Mouse (Mus musculus): ENCODE data around the gene Mob3a. TPM values are rescaled to one million over a fixed set of nuclear protein-coding genes. Genes with fewer than 3 reads are reported as not detected.
A peak's percentile ranks its signal among the peaks of the same experiment; 100 is the strongest.

Mob3a gene
- polyA plus RNA-seq, 1 experiment from 2014 or later = 34.5 TPM

GRCm38 (mm10) chr10:80710834-80711233 lies 9.1 kb upstream of the Mob3a start:
- Histone ChIP-seq H3K79me2 (ENCODE audit: inconsistent target) (no peaks in the 10 kb centered on the region), H3K4me3 (ENCODE audit: inconsistent target) (no peak overlapping the region), H3K27ac (no peak overlapping the region), H3K36me3 (ENCODE audit: inconsistent target) (peaks cover 89% of the 10 kb centered on the region)
- WGBS (ENCODE audit: missing documents) = 83% methylated on average over 3 of the region's 3 CpGs

- Histone ChIP-seq H3K36me3 (ENCODE audit: inconsistent target) (peaks cover 37% of the 10 kb centered on the region), H3K27ac (no peak overlapping the region), H3K79me2 (ENCODE audit: inconsistent target) (peaks cover 11% of the 10 kb centered on the region), H3K4me3 (ENCODE audit: inconsistent target) (no peak overlapping the region)
- 85% methylated on average over 3 of the region's 3 CpGs for WGBS (ENCODE audit: missing documents)
Observed at GRCm38 (mm10) chr10:80705479-80705878, 3.7 kb upstream of the Mob3a start.

DNA sequence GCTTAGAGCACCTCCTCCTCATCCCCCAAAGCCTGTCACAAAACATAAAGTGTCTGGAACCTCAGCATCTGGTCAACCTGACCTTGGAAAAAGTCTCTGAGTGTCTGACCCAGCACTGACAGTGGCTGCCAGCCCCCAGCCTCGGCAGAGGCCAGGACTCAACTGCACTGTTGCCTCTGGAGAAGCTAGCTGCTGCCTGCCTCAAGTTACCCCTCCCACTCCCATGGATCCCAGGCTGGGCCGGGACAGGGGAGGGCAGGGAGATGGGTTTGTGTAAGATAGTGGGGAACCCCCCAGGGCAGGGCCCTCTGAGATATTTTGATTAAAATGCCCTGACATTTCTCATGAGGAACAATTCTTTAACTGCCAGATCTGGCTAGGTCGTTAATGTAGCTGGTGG lies 3.3 kb upstream of the Mob3a start:
- H3K27ac ChIP-seq = no peak overlapping the region
- peaks cover 32% of the 10 kb centered on the region for H3K36me3 ChIP-seq (ENCODE audit: inconsistent target)
- no peak overlapping the region for H3K4me3 ChIP-seq (ENCODE audit: inconsistent target)
- 71% methylated on average over 3 of the region's 3 CpGs for WGBS (ENCODE audit: missing documents)
- peaks cover 15% of the 10 kb centered on the region for H3K79me2 ChIP-seq (ENCODE audit: inconsistent target)

- H3K4me3 ChIP-seq (ENCODE audit: inconsistent target) = no peak overlapping the region
- peaks cover 21% of the 10 kb centered on the region for H3K79me2 ChIP-seq (ENCODE audit: inconsistent target)
- H3K36me3 ChIP-seq (ENCODE audit: inconsistent target) = peaks cover 26% of the 10 kb centered on the region
- WGBS (ENCODE audit: missing documents) = 95% methylated on average over 5 of the region's 5 CpGs
- H3K27ac ChIP-seq = no peak overlapping the region
Observed at GRCm38 (mm10) chr10:80704418-80704817, 2.6 kb upstream of the Mob3a start.

DNA sequence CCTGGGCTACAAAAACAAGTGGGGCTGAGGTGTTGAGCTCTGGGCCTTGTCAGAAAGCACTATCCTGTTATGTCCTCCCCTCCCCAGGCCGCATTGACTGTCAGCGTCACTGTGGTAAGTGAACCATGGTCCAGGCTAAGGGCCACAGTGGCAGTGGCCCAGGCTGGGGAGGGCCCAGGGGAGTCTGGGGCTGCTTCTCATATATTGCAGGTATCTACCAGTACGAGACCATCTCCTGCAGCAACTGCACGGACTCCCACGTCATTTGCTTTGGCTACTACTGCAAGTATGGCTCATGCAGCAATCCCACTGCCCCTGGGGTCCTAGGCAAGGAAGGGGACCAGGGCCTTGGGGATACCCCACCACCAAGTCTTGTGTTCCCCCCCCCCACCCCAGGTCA lies 1.9 kb upstream of the Mob3a start:
- H3K36me3 ChIP-seq (ENCODE audit: inconsistent target) = peaks cover 18% of the 10 kb centered on the region
- peaks cover 29% of the 10 kb centered on the region for H3K79me2 ChIP-seq (ENCODE audit: inconsistent target)
- no peak overlapping the region for H3K4me3 ChIP-seq (ENCODE audit: inconsistent target)
- WGBS (ENCODE audit: missing documents) = 99% methylated on average over 5 of the region's 5 CpGs
- no peak overlapping the region for H3K27ac ChIP-seq

DNA sequence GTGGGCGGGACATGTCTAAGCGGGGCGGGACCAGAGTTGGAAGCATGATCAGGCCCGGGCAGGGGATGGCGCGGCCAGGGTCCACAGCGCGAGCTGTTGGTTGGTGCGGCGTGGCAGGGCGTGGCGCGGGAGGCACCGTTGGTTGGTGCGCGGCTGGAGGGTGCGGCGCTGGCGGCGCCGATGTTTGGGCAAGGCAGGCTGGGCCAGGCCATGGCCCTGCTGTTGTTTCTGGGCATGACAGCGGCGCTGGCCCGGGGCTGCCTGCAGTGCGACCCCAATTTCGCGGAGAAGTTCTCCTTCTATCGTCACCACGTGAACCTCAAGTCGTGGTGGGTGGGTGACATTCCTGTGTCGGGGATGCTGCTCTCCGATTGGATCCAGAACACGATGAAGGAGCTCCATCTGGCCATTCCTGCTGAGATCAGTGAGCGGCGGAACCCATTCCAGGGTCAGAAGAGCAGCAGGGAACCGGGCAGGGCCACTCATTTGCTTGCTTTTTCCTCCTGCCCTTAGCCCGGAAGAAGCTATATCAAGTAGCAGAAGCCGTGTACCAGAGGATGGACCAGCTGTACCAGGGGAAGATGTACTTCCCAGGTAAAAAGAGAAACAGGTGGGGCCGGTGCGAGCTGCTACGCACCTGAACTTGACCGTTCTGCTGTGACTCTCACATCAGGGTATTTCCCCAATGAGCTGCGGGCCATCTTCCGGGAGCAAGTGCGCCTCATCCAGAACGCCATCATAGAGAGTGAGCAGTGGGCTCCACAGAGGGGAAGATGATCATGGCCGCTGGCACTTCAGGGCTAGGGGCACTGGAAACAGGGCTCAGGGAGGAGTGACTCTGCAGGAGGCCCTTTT lies 986 bp upstream of the Mob3a start:
- H3K36me3 ChIP-seq (ENCODE audit: inconsistent target) = peaks cover 9% of the 10 kb centered on the region

GRCm38 (mm10) chr10:80700732-80701131 lies 1.0 kb downstream of the Mob3a start:
- peaks cover 51% of the 10 kb centered on the region for H3K79me2 ChIP-seq (ENCODE audit: inconsistent target)
- H3K4me3 ChIP-seq (ENCODE audit: inconsistent target) = peak overlapping the region; percentile 84
- no peaks in the 10 kb centered on the region for H3K36me3 ChIP-seq (ENCODE audit: inconsistent target)
- WGBS (ENCODE audit: missing documents) = 4% methylated on average over 4 of the region's 4 CpGs
- peak overlapping the region; percentile 67 for H3K27ac ChIP-seq

More for the DNA sequence above, 986 bp upstream of the Mob3a start:
- 2% methylated on average over 47 of the region's 47 CpGs for WGBS (ENCODE audit: missing documents)
- Histone ChIP-seq H3K4me3 (ENCODE audit: inconsistent target) (peak overlapping the region; percentile 48), H3K27ac (peak overlapping the region; percentile 65), H3K79me2 (ENCODE audit: inconsistent target) (peaks cover 38% of the 10 kb centered on the region)

DNA sequence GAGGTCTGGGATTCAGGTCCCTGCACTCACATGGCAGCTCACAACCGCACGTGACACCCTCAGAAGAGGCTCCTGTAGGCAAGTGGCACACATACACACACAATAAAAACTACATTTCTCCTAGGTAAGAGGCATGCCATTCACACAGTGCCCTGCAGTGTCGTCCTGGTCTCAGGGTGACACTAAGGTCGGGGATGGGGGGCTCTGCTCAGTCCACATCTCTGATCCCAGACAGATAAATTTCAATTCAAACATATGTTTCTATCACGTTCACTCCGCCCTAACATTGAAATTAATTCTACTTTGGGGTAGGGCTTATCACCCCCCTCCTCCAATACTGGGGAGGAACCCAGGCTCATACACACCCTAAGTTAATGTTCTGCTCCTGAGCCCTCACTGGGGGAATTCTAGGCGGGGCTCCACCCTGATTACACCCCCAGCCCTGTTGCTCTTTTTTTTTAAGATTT lies 1.7 kb downstream of the Mob3a start:
- Histone ChIP-seq H3K4me3 (ENCODE audit: inconsistent target) (peak overlapping the region; percentile 84), H3K79me2 (ENCODE audit: inconsistent target) (peaks cover 51% of the 10 kb centered on the region), H3K27ac (peak overlapping the region; percentile 67), H3K36me3 (ENCODE audit: inconsistent target) (no peaks in the 10 kb centered on the region)
- 37% methylated on average over 7 of the region's 7 CpGs for WGBS (ENCODE audit: missing documents)

GRCm38 (mm10) chr10:80698605-80699004 lies 3.2 kb downstream of the Mob3a start:
- Histone ChIP-seq H3K4me3 (ENCODE audit: inconsistent target) (no peak overlapping the region), H3K79me2 (ENCODE audit: inconsistent target) (peaks cover 64% of the 10 kb centered on the region), H3K27ac (no peak overlapping the region), H3K36me3 (ENCODE audit: inconsistent target) (no peaks in the 10 kb centered on the region)
- WGBS (ENCODE audit: missing documents) = 28% methylated on average over 6 of the region's 9 CpGs

GRCm38 (mm10) chr10:80697812-80698211 lies 4.0 kb downstream of the Mob3a start:
- Histone ChIP-seq H3K36me3 (ENCODE audit: inconsistent target) (no peaks in the 10 kb centered on the region), H3K4me3 (ENCODE audit: inconsistent target) (no peak overlapping the region), H3K27ac (no peak overlapping the region; the same call in 1 of the 2 replicates), H3K79me2 (ENCODE audit: inconsistent target) (peaks cover 71% of the 10 kb centered on the region)
- WGBS (ENCODE audit: missing documents) = 59% methylated on average over 9 of the region's 9 CpGs

DNA sequence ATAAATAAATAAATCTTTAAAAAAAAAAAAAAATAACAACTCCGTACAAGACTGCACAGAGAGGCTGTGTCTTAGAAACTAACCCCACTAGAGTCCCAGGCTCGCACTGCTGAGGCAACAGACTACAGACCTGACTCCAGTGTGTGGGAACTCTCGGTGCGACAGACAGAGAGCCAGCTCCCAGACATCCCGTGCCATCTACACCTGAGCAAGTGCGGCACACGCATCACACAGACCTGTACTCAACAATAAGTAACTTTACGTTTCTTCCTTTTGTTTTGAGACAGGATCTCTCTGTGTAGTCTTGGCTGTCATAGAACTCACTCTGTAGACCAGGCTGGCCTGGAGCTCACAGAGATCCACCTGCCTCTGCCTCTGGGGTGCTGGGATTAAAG lies 4.4 kb downstream of the Mob3a start:
- no peaks in the 10 kb centered on the region for H3K36me3 ChIP-seq (ENCODE audit: inconsistent target)
- no peak overlapping the region for H3K4me3 ChIP-seq (ENCODE audit: inconsistent target)
- peaks cover 71% of the 10 kb centered on the region for H3K79me2 ChIP-seq (ENCODE audit: inconsistent target)
- WGBS (ENCODE audit: missing documents) = 88% methylated on average over 8 of the region's 8 CpGs
- H3K27ac ChIP-seq = no peak overlapping the region; the same call in 1 of the 2 replicates

- peak overlapping the region; percentile 98 for H3K27ac ChIP-seq
- no peak overlapping the region for H3K4me3 ChIP-seq (ENCODE audit: inconsistent target)
- peaks cover 74% of the 10 kb centered on the region for H3K79me2 ChIP-seq (ENCODE audit: inconsistent target)
- no peaks in the 10 kb centered on the region for H3K36me3 ChIP-seq (ENCODE audit: inconsistent target)
- WGBS (ENCODE audit: missing documents) = 23% methylated on average over 8 of the region's 12 CpGs
Observed at GRCm38 (mm10) chr10:80696502-80697392, 5.0 kb downstream of the Mob3a start.

DNA sequence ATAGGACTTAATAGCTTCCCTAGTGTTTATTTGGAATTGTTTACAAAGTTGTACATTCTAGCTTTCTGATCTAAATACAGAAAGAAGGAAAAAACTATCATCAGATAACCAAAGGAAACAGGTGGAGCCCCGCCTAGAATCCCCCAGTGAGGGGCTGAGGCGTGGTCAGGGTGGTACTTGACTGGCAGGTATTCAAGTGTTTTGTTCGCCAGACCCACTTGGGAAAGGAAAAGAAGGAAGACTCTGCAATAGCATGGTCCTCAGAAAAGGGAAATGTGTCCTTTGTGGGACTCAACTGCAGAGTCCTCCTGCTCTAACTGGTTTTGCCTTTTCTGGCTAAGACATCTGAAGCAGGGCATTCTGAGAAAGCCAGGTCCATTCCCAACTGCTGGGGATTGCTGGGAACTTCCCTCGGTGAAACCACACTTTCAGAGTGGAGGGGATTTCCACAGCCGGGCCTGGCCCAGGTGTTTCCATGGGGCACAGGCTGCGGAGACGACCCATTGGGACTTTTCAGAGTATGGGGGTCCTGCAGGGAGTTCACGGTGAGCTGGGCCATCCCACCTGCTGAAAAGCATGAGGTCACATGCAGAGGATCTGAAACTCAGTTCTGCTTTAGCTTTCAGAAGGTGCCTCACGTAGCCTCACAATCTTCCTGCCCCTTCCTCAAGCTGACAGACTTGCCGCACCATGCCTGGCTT lies 5.8 kb downstream of the Mob3a start:
- H3K4me3 ChIP-seq (ENCODE audit: inconsistent target) = no peak overlapping the region
- 6% methylated on average over 10 of the region's 10 CpGs for WGBS (ENCODE audit: missing documents)
- H3K27ac ChIP-seq = peak overlapping the region; percentile 98
- peaks cover under 1% of the 10 kb centered on the region; the same call in 1 of the 2 replicates for H3K36me3 ChIP-seq (ENCODE audit: inconsistent target)
- H3K79me2 ChIP-seq (ENCODE audit: inconsistent target) = peaks cover 75% of the 10 kb centered on the region

- Histone ChIP-seq H3K27ac (peak overlapping the region; percentile 98), H3K79me2 (ENCODE audit: inconsistent target) (peaks cover 75% of the 10 kb centered on the region), H3K4me3 (ENCODE audit: inconsistent target) (no peak overlapping the region), H3K36me3 (ENCODE audit: inconsistent target) (peaks cover 8% of the 10 kb centered on the region; the same call in 1 of the 2 replicates)
- 0% methylated on average over 2 of the region's 2 CpGs for WGBS (ENCODE audit: missing documents)
Observed at GRCm38 (mm10) chr10:80695186-80695585, 6.6 kb downstream of the Mob3a start.

Data from macrophage (primary cell).